Mouse (Mus musculus) CH12.LX (cell line): ENCODE results near the gene Stxbp3. TPM values are rescaled to one million over a fixed set of nuclear protein-coding genes. Genes with fewer than 3 reads are reported as not detected.

ENCODE experiments used
- DNase-seq: peaks from one replicate; pipeline ENCODE4 v3.0.0-alpha.2; 2013; ENCODE audit errors: extremely low read depth
- H3K27ac ChIP-seq: 2 replicates; pipeline ENCODE4 v1.5.1; 2012; ENCODE audit warnings: low read depth, mild to moderate bottlenecking, control low read depth, moderate library complexity; ENCODE audit not compliant: insufficient read depth
- H3K27me3 ChIP-seq: replicated peaks from 2 replicates; pipeline ENCODE3; 2012; ENCODE audit warnings: inconsistent platforms
- H3K36me3 ChIP-seq, 2 experiments: replicated peaks in 1 of 2; 2 replicates each; pipeline versions ENCODE3 to v1.6.1; 2012; ENCODE audit warnings: inconsistent platforms in 1 of 2, low read length in 1 of 2, mild to moderate bottlenecking in 1 of 2, mixed read lengths in 1 of 2, moderate library complexity in 1 of 2; ENCODE audit not compliant: control insufficient read depth in 1 of 2, insufficient read depth in 1 of 2
- H3K4me1 ChIP-seq, 2 experiments: 2 replicates each; pipeline ENCODE4 v1.6.1; 2012; ENCODE audit warnings: inconsistent platforms in 1 of 2, moderate library complexity in 1 of 2; ENCODE audit not compliant: insufficient read depth in 2 of 2, control insufficient read depth in 1 of 2
- H3K4me2 ChIP-seq: 2 replicates; pipeline ENCODE4 v1.6.1; 2012; ENCODE audit warnings: low read depth, mild to moderate bottlenecking, control low read depth; ENCODE audit not compliant: poor library complexity, insufficient read depth, severe bottlenecking
- H3K4me3 ChIP-seq, 3 experiments: fragments of 150-350 bp in 1 of 3; sonication (generic) in 1 of 3; replicated peaks in 1 of 3; 2 replicates each; pipeline versions ENCODE3 to v1.5.1; 2011 to 2012; ENCODE audit warnings: low read depth in 2 of 3, low read length in 2 of 3, mild to moderate bottlenecking in 2 of 3, moderate library complexity in 2 of 3, control low read depth in 1 of 3, improper control_type of control experiment in 1 of 3, inconsistent platforms in 1 of 3, mixed read lengths in 1 of 3; ENCODE audit not compliant: poor library complexity in 1 of 3
- H3K79me2 ChIP-seq: replicated peaks from 2 replicates; pipeline ENCODE4 v1.6.1; 2012; ENCODE audit warnings: mild to moderate bottlenecking, moderate library complexity; ENCODE audit not compliant: control insufficient read depth, poor library complexity, insufficient read depth, severe bottlenecking; ENCODE audit errors: extremely low read depth
- H3K9ac ChIP-seq: 2 replicates; pipeline ENCODE4 v1.6.1; 2012; ENCODE audit warnings: low read depth, mild to moderate bottlenecking, control low read depth, moderate library complexity; ENCODE audit not compliant: insufficient read depth
- H3K9me3 ChIP-seq: replicated peaks from 2 replicates; pipeline ENCODE3; 2012; ENCODE audit warnings: low read length, inconsistent platforms, mixed read lengths
- BHLHE40 ChIP-seq: IDR thresholded peaks from 2 replicates; pipeline ENCODE4 v1.6.1; 2011; ENCODE audit warnings: mild to moderate bottlenecking, low read depth, low read length, improper control_type of control experiment
- CTCF ChIP-seq, 2 experiments: IDR thresholded peaks in 1 of 2; conservative IDR thresholded peaks in 1 of 2; 2 replicates each; pipeline ENCODE4 v1.5.1; 2011 to 2012; ENCODE audit warnings: low read depth in 2 of 2, low read length in 2 of 2, improper control_type of control experiment in 1 of 2, inconsistent platforms in 1 of 2, mild to moderate bottlenecking in 1 of 2, moderate library complexity in 1 of 2
- E2F4 ChIP-seq: IDR thresholded peaks from 2 replicates; pipeline ENCODE4 v1.6.1; 2011; ENCODE audit warnings: low read depth, low read length, improper control_type of control experiment; ENCODE audit not compliant: insufficient replicate concordance
- EP300 ChIP-seq: IDR thresholded peaks from 2 replicates; pipeline ENCODE4 v1.6.1; 2011; ENCODE audit warnings: low read length, improper control_type of control experiment
- GABPA ChIP-seq: IDR thresholded peaks from 2 replicates; pipeline ENCODE4 v1.6.1; 2012; ENCODE audit warnings: low read depth, low read length, improper control_type of control experiment, inconsistent platforms; ENCODE audit not compliant: insufficient replicate concordance
- HCFC1 ChIP-seq: IDR thresholded peaks from 2 replicates; pipeline ENCODE4 v1.6.1; 2012; ENCODE audit warnings: low read depth, mild to moderate bottlenecking, inconsistent platforms, low read length, improper control_type of control experiment
- IRF4 ChIP-seq: IDR thresholded peaks from 2 replicates; pipeline ENCODE4 v1.6.1; 2014; ENCODE audit warnings: low read depth, mild to moderate bottlenecking, inconsistent platforms, low read length, improper control_type of control experiment
- JUN ChIP-seq: IDR thresholded peaks from 2 replicates; pipeline ENCODE4 v1.6.1; 2011; ENCODE audit warnings: low read depth, mild to moderate bottlenecking, low read length, improper control_type of control experiment, moderate library complexity; ENCODE audit not compliant: insufficient read depth
- MAFK ChIP-seq: IDR thresholded peaks from 2 replicates; pipeline ENCODE4 v1.6.1; 2011; ENCODE audit warnings: low read length, improper control_type of control experiment; ENCODE audit not compliant: insufficient replicate concordance
- MAZ ChIP-seq: IDR thresholded peaks from 2 replicates; pipeline ENCODE4 v1.6.1; 2012; ENCODE audit warnings: low read depth, mild to moderate bottlenecking, inconsistent platforms, low read length, improper control_type of control experiment, moderate library complexity
- MXI1 ChIP-seq: IDR thresholded peaks from 2 replicates; pipeline ENCODE4 v1.6.1; 2011; ENCODE audit warnings: mild to moderate bottlenecking, low read depth, low read length, improper control_type of control experiment
- NRF1 ChIP-seq: IDR thresholded peaks from 2 replicates; pipeline ENCODE4 v1.6.1; 2014; ENCODE audit warnings: low read depth, mild to moderate bottlenecking, inconsistent platforms, low read length, improper control_type of control experiment, moderate library complexity
- POLR2A ChIP-seq: IDR thresholded peaks from 2 replicates; pipeline ENCODE4 v1.6.1; 2011; ENCODE audit warnings: low read depth, mild to moderate bottlenecking, improper control_type of control experiment, low read length
- POLR2AphosphoS2 ChIP-seq: IDR thresholded peaks from 2 replicates; pipeline ENCODE4 v1.6.1; 2011; ENCODE audit warnings: low read depth, low read length, improper control_type of control experiment
- RCOR1 ChIP-seq: conservative IDR thresholded peaks from 2 replicates; pipeline ENCODE4 v1.6.1; 2012; ENCODE audit warnings: low read depth, mild to moderate bottlenecking, inconsistent platforms, low read length, improper control_type of control experiment
- SIN3A ChIP-seq: IDR thresholded peaks from 2 replicates; pipeline ENCODE4 v1.6.1; 2012; ENCODE audit warnings: low read length, improper control_type of control experiment, inconsistent platforms
- TCF12 ChIP-seq: IDR thresholded peaks from 2 replicates; pipeline ENCODE4 v1.6.1; 2014; ENCODE audit warnings: low read depth, mild to moderate bottlenecking, inconsistent platforms, low read length, improper control_type of control experiment
- UBTF ChIP-seq: IDR thresholded peaks from 2 replicates; pipeline ENCODE4 v1.6.1; 2012; ENCODE audit warnings: low read depth, mild to moderate bottlenecking, inconsistent platforms, low read length, improper control_type of control experiment, moderate library complexity
- USF1 ChIP-seq: IDR thresholded peaks from 2 replicates; pipeline ENCODE4 v1.6.1; 2014; ENCODE audit warnings: low read depth, mild to moderate bottlenecking, inconsistent platforms, low read length, improper control_type of control experiment
- ZC3H11A ChIP-seq: IDR thresholded peaks from 2 replicates; pipeline ENCODE4 v1.6.1; 2012; ENCODE audit warnings: low read depth, mild to moderate bottlenecking, inconsistent platforms, low read length, improper control_type of control experiment
- ZKSCAN1 ChIP-seq: IDR thresholded peaks from 2 replicates; pipeline ENCODE4 v1.6.1; 2012; ENCODE audit warnings: low read depth, inconsistent platforms, low read length, improper control_type of control experiment, borderline replicate concordance
- ZMIZ1 ChIP-seq: IDR thresholded peaks from 2 replicates; pipeline ENCODE4 v1.6.1; 2012; ENCODE audit warnings: low read depth, mild to moderate bottlenecking, inconsistent platforms, low read length, improper control_type of control experiment
- ZNF384 ChIP-seq: IDR thresholded peaks from 2 replicates; pipeline ENCODE4 v1.6.1; 2012; ENCODE audit warnings: low read depth, low read length, improper control_type of control experiment, inconsistent platforms
- dilution Hi-C: fragments of 300-500 bp; cut with MboI; formaldehyde crosslinking; loops from 2 replicates; pipeline ENCODE4 v1.14.3; 2020; ENCODE audit warnings: low sequenced_read_pairs; ENCODE audit not compliant: extremely low pct_unique_long_range_greater_than_20kb, extremely low pct_ligation_motif_present
- in situ Hi-C: fragments of 300-500 bp; cut with MboI; formaldehyde crosslinking; loops from 3 replicates; pipeline ENCODE4 v1.14.3; 2019; ENCODE audit warnings: low sequenced_read_pairs, low pct_ligation_motif_present, low pct_unique_long_range_greater_than_20kb, mixed read lengths
- polyA plus RNA-seq: library from polyadenylated mRNA; unstranded; fragments of >175 nt; gene quantifications from 2 replicates; pipeline ENCODE4 v1.2.1, GENCODE M21; 2012; ENCODE audit warnings: low read depth; ENCODE audit not compliant: insufficient read length
- total RNA-seq, 2 experiments: library from RNA; depleted of rRNA; stranded (reverse); fragments of 300-350 nt in 1 of 2; fragments of >200 nt in 1 of 2; gene quantifications; 2 replicates each; pipeline ENCODE4 v1.2.3; 2012 to 2014

The Stxbp3 gene
- total and polyA plus RNA-seq, 3 experiments = 12.1 to 21.5 (median 14.4) TPM

GRCm38 (mm10) chr3:108870631-108871030 is 30.3 kb upstream of the Stxbp3 start:
- DNase-seq = no peak
- Histone ChIP-seq H3K4me2 (no peak overlapping the region), H3K4me1 (peaks cover 0 to 6% of the 10 kb centered on the region in 2 experiments; a peak in 2 of 4 replicates), H3K9ac (no peak overlapping the region), H3K27ac (no peak overlapping the region), H3K27me3 (no peaks in the 10 kb centered on the region), H3K9me3 (peaks cover 10% of the 10 kb centered on the region), H3K4me3 (no peak overlapping the region), H3K36me3 (peaks cover 0 to 4% of the 10 kb centered on the region in 2 experiments), H3K79me2 (no peaks in the 10 kb centered on the region)
- in situ Hi-C loops = no loop called here
- no peak for TF ChIP-seq GABPA
- no peak for TF ChIP-seq HCFC1
- no peak for TF ChIP-seq ZC3H11A
- no peak for TF ChIP-seq TCF12
- no peak for TF ChIP-seq MAFK
- TF ChIP-seq ZKSCAN1 = no peak
- no peak for TF ChIP-seq SIN3A
- no peak for TF ChIP-seq E2F4
- no peak for TF ChIP-seq POLR2A
- TF ChIP-seq ZNF384 = no peak
- no peak for TF ChIP-seq POLR2AphosphoS2
- TF ChIP-seq NRF1 = no peak
- no peak for TF ChIP-seq CTCF (conservative IDR thresholded peaks at IDR 0.05 in 1 of 2, IDR thresholded peaks at IDR 0.05 in 1 of 2; ENCODE audit: low read depth in 2 of 2, low read length in 2 of 2)
- no peak for TF ChIP-seq MXI1
- TF ChIP-seq UBTF = no peak
- TF ChIP-seq MAZ = no peak
- TF ChIP-seq RCOR1 = no peak
- TF ChIP-seq JUN = no peak
- TF ChIP-seq USF1 = no peak
- TF ChIP-seq BHLHE40 = no peak
- dilution Hi-C loops = no loop called here

DNA sequence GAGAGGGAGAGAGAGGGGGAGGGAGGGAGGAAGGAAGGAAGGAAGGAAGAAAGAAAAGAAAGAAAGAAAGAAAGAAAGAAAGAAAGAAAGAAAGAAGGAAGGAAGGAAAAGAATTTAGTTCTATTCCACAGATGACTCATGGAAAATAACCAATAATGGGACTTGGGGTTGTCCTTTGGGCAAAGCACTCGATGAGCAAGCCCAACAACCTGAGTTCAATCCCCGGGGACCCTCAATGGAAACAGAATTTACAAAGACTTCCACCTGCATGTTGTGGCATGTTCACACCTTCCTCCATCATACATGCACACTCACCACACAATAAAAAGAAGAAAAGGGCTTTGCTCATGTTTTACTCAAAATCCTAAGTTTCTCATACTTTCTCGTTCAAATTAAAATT is 27.1 kb upstream of the Stxbp3 start:
- H3K4me1 ChIP-seq = peaks cover 0 to 11% of the 10 kb centered on the region in 2 experiments; a peak in 2 of 4 replicates
- in situ Hi-C loops = no loop called here
- H3K79me2 ChIP-seq = no peaks in the 10 kb centered on the region
- H3K4me2 ChIP-seq = no peak overlapping the region
- dilution Hi-C loops = no loop called here
- no peak overlapping the region for H3K27ac ChIP-seq
- H3K4me3 ChIP-seq = no peak overlapping the region
- TF ChIP-seq MAFK (no peak), EP300 (peak; percentile 62), IRF4 (peak; percentile 51), ZMIZ1 (no peak)
- DNase-seq = peak; percentile 63
- no peaks in the 10 kb centered on the region for H3K27me3 ChIP-seq
- peaks cover 6% of the 10 kb centered on the region for H3K9me3 ChIP-seq
- H3K36me3 ChIP-seq = peaks cover 0 to 4% of the 10 kb centered on the region in 2 experiments
- H3K9ac ChIP-seq = no peak overlapping the region
